Mouse (Mus musculus): Measurements from ENCODE around the gene Mcrip2. TPM values are rescaled to one million over a fixed set of nuclear protein-coding genes. Genes with fewer than 3 reads are reported as not detected.
A peak's percentile ranks its signal among the peaks of the same experiment; 100 is the strongest.

Gene Mcrip2
- total and polyA plus RNA-seq, 2 experiments from 2014 or later, result 10.3 to 32.5 TPM

DNA sequence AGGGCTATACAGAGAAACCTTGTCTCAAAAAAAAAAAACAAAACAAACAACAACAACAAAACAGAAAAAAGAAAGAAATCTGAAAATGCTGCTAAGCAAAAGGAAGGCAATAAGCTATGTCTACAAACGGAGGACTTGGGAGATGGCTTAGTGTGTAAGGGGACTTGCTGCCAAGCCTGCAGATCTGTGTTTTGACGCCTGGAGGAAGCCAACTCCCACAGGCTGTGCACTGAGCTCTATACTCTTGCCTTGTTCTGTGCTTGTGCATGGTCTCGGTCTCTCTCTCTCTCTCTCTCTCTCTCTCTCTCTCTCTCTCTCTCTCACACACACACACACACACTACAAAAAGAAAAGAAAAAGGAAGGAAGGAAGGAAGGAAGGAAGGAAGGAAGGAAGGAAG is 20.3 kb upstream of the Mcrip2 start:
- Histone ChIP-seq H3K27me3 (ENCODE audit: insufficient read depth, low read length) (no peaks in the 10 kb centered on the region), H3K4me2 (ENCODE audit: low read depth) (no peak overlapping the region), H3K9me3 (ENCODE audit: low read length) (no peaks in the 10 kb centered on the region), H3K27ac (ENCODE audit: low read depth, low read length) (no peak overlapping the region), H3K36me3 (ENCODE audit: insufficient read depth) (peaks cover 19% of the 10 kb centered on the region), H3K9ac (no peak overlapping the region), H3K4me3 (ENCODE audit: low read depth, low read length) (no peak overlapping the region), H3K4me1 (ENCODE audit: insufficient read depth) (no peaks in the 10 kb centered on the region)
- TF ChIP-seq CTCF (IDR thresholded peaks at IDR 0.05; ENCODE audit: low read depth), result no peak
- ATAC-seq, result peak; percentile 51; the same call in 1 of the 2 replicates
- peak; percentile 46 for DNase-seq
- WGBS, result 77% methylated on average over 3 of the region's 3 CpGs

DNA sequence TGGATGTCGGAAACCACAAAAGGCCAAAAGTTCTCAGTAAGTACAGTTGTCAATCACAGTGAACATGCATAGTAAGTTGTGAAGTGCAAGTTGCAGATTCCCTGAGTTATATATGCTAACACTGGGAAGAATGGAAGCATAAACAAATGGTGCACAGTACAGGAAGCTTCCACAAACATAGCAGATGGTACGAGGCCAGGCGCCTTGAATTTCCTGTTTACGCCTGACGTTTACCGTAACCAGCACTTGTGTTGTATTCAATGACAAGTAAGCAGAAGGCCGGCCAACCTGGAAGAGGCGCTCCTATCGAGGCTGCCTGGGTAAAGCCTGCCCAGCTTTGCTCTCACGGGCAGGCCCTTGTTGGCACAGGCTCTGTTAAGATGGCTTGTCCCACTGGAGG is 18.9 kb upstream of the Mcrip2 start:
- DNase-seq, result no peak
- TF ChIP-seq CTCF (IDR thresholded peaks at IDR 0.05; ENCODE audit: low read depth), result no peak
- no peak overlapping the region for H3K4me3 ChIP-seq (ENCODE audit: low read depth, low read length)
- no peak overlapping the region for H3K4me2 ChIP-seq (ENCODE audit: low read depth)
- H3K27me3 ChIP-seq (ENCODE audit: insufficient read depth, low read length), result no peaks in the 10 kb centered on the region
- H3K9ac ChIP-seq, result no peak overlapping the region
- 79% methylated on average over 10 of the region's 10 CpGs for WGBS
- no peaks in the 10 kb centered on the region for H3K9me3 ChIP-seq (ENCODE audit: low read length)
- no peak for ATAC-seq
- peaks cover 32% of the 10 kb centered on the region for H3K36me3 ChIP-seq (ENCODE audit: insufficient read depth)
- H3K4me1 ChIP-seq (ENCODE audit: insufficient read depth), result no peaks in the 10 kb centered on the region
- H3K27ac ChIP-seq (ENCODE audit: low read depth, low read length), result no peak overlapping the region

DNA sequence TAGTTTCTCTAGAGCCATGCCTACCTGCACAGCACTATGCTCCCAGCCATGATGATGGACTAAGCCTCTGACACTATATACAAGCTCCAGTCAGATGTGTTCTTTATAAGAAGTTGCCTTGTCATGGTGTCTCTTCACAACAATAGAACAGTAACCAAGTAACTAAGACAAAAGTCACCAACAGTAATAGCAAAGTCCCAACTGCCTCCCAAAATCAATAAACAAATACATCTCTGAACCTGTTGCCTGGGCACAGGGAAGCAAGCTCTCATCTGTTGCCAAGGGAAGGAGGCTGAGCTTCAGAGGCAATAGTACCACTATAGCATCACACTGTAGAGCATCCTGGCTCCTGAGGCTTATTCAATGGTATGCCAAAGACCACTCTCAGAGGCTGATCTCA is 18.2 kb upstream of the Mcrip2 start:
- no peak for TF ChIP-seq CTCF (IDR thresholded peaks at IDR 0.05; ENCODE audit: low read depth)
- no peak overlapping the region for H3K4me2 ChIP-seq (ENCODE audit: low read depth)
- H3K27ac ChIP-seq (ENCODE audit: low read depth, low read length), result no peak overlapping the region
- H3K9ac ChIP-seq, result no peak overlapping the region
- no peak for ATAC-seq
- no peak for DNase-seq
- H3K4me1 ChIP-seq (ENCODE audit: insufficient read depth), result no peaks in the 10 kb centered on the region
- no peaks in the 10 kb centered on the region for H3K9me3 ChIP-seq (ENCODE audit: low read length)
- H3K36me3 ChIP-seq (ENCODE audit: insufficient read depth), result peaks cover 33% of the 10 kb centered on the region
- H3K27me3 ChIP-seq (ENCODE audit: insufficient read depth, low read length), result no peaks in the 10 kb centered on the region
- no peak overlapping the region for H3K4me3 ChIP-seq (ENCODE audit: low read depth, low read length)

DNA sequence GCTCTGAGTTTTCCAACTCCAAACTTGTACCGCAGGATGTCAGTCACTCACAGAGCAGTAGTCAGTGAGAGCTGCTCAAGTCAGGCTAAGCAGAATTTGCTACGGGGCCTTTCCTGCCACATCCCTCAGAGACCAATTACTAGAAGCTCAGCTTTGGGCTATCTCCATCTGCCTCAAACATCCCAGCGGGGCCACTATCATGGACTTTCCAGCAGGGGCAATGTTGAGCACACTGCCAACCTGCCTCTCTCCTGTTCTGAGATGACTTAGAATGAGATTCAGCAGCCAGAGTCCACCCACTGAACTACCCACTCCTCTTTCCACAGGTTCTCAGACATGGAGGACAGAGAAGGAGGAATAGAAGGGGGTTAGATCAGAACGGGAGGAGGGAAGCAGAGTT is 17.1 kb upstream of the Mcrip2 start:
- Histone ChIP-seq H3K9ac (no peak overlapping the region), H3K36me3 (ENCODE audit: insufficient read depth) (peaks cover 33% of the 10 kb centered on the region), H3K4me2 (ENCODE audit: low read depth) (no peak overlapping the region), H3K9me3 (ENCODE audit: low read length) (no peaks in the 10 kb centered on the region), H3K4me1 (ENCODE audit: insufficient read depth) (no peaks in the 10 kb centered on the region), H3K27ac (ENCODE audit: low read depth, low read length) (no peak overlapping the region), H3K4me3 (ENCODE audit: low read depth, low read length) (no peak overlapping the region), H3K27me3 (ENCODE audit: insufficient read depth, low read length) (no peaks in the 10 kb centered on the region)
- 57% methylated on average over 4 of the region's 4 CpGs for WGBS
- peak; percentile 60 for TF ChIP-seq CTCF (IDR thresholded peaks at IDR 0.05; ENCODE audit: low read depth)
- no peak for ATAC-seq
- no peak for DNase-seq

DNA sequence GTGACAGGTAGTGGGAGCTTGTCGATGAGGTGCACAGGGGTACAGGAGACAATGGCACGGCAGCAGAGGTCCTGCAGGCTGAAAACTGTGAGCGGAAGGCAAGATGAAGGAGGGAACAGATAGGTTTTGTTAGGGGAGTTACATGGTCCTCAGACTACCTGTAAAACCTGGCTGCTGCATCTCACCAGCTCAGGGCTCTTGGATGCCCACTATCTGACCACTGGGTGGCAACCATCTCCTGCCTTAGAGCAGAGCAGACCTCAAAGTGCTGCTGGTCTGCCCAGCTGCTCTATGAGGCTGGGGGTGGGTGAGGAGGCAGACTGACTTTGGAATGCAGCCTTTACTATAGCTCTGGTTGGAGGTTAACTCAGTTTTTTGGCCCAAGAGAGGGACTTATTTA is 15.3 kb upstream of the Mcrip2 start:
- H3K4me3 ChIP-seq (ENCODE audit: low read depth, low read length), result no peak overlapping the region
- no peak overlapping the region for H3K9ac ChIP-seq
- H3K4me1 ChIP-seq (ENCODE audit: insufficient read depth), result no peaks in the 10 kb centered on the region
- no peak overlapping the region for H3K27ac ChIP-seq (ENCODE audit: low read depth, low read length)
- TF ChIP-seq CTCF (IDR thresholded peaks at IDR 0.05; ENCODE audit: low read depth), result peak; percentile 35; the same call in 1 of the 2 replicates
- ATAC-seq (no peak), DNase-seq (no peak)
- WGBS, result 96% methylated on average over 3 of the region's 3 CpGs
- no peaks in the 10 kb centered on the region for H3K9me3 ChIP-seq (ENCODE audit: low read length)
- H3K36me3 ChIP-seq (ENCODE audit: insufficient read depth), result peaks cover 26% of the 10 kb centered on the region
- no peaks in the 10 kb centered on the region for H3K27me3 ChIP-seq (ENCODE audit: insufficient read depth, low read length)
- no peak overlapping the region for H3K4me2 ChIP-seq (ENCODE audit: low read depth)

DNA sequence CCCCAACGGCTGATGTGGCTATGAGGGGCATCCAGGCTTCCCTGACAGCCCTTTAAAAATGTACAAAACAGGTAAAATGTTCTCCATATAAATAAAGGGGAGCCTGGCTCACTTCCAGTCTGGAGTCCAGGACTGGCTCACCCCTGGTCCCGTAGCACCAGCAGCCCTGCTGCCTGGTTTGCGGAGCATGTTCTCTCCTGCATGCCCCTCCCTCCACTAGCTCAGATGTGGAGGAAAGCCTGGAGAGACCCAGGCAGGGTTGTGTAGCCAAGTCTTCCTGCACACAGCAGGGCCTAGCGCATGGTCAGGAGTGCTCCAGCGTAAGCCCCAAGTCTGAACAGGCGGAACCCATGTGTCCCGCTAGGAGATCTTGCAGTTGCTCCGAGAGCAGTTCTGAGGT is 14.7 kb upstream of the Mcrip2 start:
- no peak overlapping the region for H3K9ac ChIP-seq

DNA sequence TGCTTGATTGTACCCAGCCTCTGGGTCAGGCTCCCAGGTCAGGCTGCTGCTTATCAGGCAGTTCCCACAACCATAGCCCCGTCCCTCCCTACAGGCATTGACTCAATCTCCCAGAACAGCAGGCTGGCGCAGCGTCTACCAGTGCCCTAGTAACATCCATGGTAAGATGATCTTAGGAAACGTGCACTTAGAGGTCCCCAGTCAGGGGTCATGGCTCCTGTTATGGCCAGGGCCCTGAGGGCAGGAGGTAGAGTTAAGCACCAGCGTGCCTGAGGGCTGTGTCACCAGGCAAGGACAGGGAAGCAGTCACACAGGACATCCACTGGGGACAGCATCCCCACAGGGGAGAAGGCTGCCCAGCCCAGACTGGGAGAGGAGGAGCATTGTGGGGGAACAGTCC is 13.7 kb upstream of the Mcrip2 start:
- no peaks in the 10 kb centered on the region for H3K9me3 ChIP-seq (ENCODE audit: low read length)
- no peak overlapping the region for H3K4me3 ChIP-seq (ENCODE audit: low read depth, low read length)

More for the DNA sequence above, 14.7 kb upstream of the Mcrip2 start:
- ATAC-seq (no peak), DNase-seq (no peak)
- Histone ChIP-seq H3K4me2 (ENCODE audit: low read depth) (no peak overlapping the region), H3K4me1 (ENCODE audit: insufficient read depth) (no peaks in the 10 kb centered on the region), H3K27me3 (ENCODE audit: insufficient read depth, low read length) (no peaks in the 10 kb centered on the region), H3K27ac (ENCODE audit: low read depth, low read length) (no peak overlapping the region), H3K36me3 (ENCODE audit: insufficient read depth) (peaks cover 29% of the 10 kb centered on the region), H3K4me3 (ENCODE audit: low read depth, low read length) (no peak overlapping the region), H3K9me3 (ENCODE audit: low read length) (no peaks in the 10 kb centered on the region)
- WGBS, result 79% methylated on average over 8 of the region's 8 CpGs
- no peak for TF ChIP-seq CTCF (IDR thresholded peaks at IDR 0.05; ENCODE audit: low read depth)

DNA sequence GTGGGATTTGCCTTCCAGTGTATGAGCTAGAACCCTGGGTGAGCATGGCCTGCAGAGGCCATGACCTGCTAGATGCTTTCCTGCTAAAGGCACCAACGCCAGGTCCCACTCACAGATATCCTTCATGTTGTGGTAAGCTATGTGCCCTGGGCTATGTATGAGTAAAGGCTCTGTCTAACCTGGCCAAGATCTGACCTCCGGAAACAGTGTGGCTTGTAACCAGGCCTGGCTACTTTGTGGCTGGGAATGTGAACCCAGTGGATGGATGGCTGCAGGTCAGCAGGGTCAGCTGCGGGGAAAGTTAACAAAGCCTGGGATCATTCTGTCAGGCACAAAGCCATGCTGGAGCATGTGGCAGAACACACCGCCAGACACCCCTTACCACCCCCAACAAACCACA is 13.1 kb upstream of the Mcrip2 start:
- H3K4me1 ChIP-seq (ENCODE audit: insufficient read depth), result 0 out of 2 replicates have a peak, but pooled peaks cover 5% of the 10 kb centered on the region
- H3K4me2 ChIP-seq (ENCODE audit: low read depth), result no peak overlapping the region
- H3K4me3 ChIP-seq (ENCODE audit: low read depth, low read length), result no peak overlapping the region
- DNase-seq (no peak), ATAC-seq (no peak)
- no peak overlapping the region for H3K9ac ChIP-seq
- peaks cover 36% of the 10 kb centered on the region for H3K36me3 ChIP-seq (ENCODE audit: insufficient read depth)
- H3K27ac ChIP-seq (ENCODE audit: low read depth, low read length), result no peak overlapping the region
- TF ChIP-seq CTCF (IDR thresholded peaks at IDR 0.05; ENCODE audit: low read depth), result no peak
- no peaks in the 10 kb centered on the region for H3K9me3 ChIP-seq (ENCODE audit: low read length)
- WGBS, result 44% methylated on average over 4 of the region's 4 CpGs
- no peaks in the 10 kb centered on the region for H3K27me3 ChIP-seq (ENCODE audit: insufficient read depth, low read length)

More for the DNA sequence above, 13.7 kb upstream of the Mcrip2 start:
- Histone ChIP-seq H3K9ac (no peak overlapping the region), H3K4me1 (ENCODE audit: insufficient read depth) (no peaks in the 10 kb centered on the region), H3K27me3 (ENCODE audit: insufficient read depth, low read length) (no peaks in the 10 kb centered on the region), H3K27ac (ENCODE audit: low read depth, low read length) (no peak overlapping the region), H3K4me2 (ENCODE audit: low read depth) (no peak overlapping the region), H3K36me3 (ENCODE audit: insufficient read depth) (peaks cover 36% of the 10 kb centered on the region)
- no peak for DNase-seq
- TF ChIP-seq CTCF (IDR thresholded peaks at IDR 0.05; ENCODE audit: low read depth), result no peak; the same call in 1 of the 2 replicates
- ATAC-seq, result peak; percentile 30
- 49% methylated on average over 5 of the region's 5 CpGs for WGBS
